Mouse (Mus musculus) hindbrain, embryonic 16.5 days (tissue): Measurements from ENCODE around the gene Efhc1. TPM values are rescaled to one million over a fixed set of nuclear protein-coding genes. Genes with fewer than 3 reads are reported as not detected.

Experiments
- ATAC-seq: fragments of 200-750 bp; cut with Nextera tagmentation; 2 replicates; pipeline ENCODE4 v1.8.0; 2017; ENCODE audit warnings: moderate TSS enrichment, moderate library complexity
- H3K27ac ChIP-seq: fragments of 300-500 bp; sonication (generic); 2 replicates; pipeline ENCODE4 v1.5.1; 2014; ENCODE audit warnings: low read depth, mild to moderate bottlenecking, control low read depth, low read length, moderate library complexity
- H3K27me3 ChIP-seq: fragments of 300-500 bp; sonication (generic); replicated peaks from 2 replicates; pipeline ENCODE4 v1.6.1; 2014; ENCODE audit warnings: low read length; ENCODE audit not compliant: control insufficient read depth, insufficient read depth
- H3K36me3 ChIP-seq: fragments of 300-500 bp; sonication (generic); 2 replicates; pipeline ENCODE4 v1.6.1; 2014; ENCODE audit warnings: mild to moderate bottlenecking, low read length, moderate library complexity, mixed read lengths; ENCODE audit not compliant: control insufficient read depth, insufficient read depth
- H3K4me1 ChIP-seq: fragments of 300-500 bp; sonication (generic); 2 replicates; pipeline ENCODE4 v1.6.1; 2014; ENCODE audit warnings: low read depth, low read length; ENCODE audit not compliant: control insufficient read depth, insufficient read depth
- H3K4me2 ChIP-seq: fragments of 300-500 bp; sonication (generic); 2 replicates; pipeline ENCODE4 v1.6.1; 2014; ENCODE audit warnings: mild to moderate bottlenecking, low read length, control low read depth, moderate library complexity
- H3K4me3 ChIP-seq: fragments of 300-500 bp; sonication (generic); 2 replicates; pipeline ENCODE4 v1.5.1; 2014; ENCODE audit warnings: mild to moderate bottlenecking, low read length, control low read depth, moderate library complexity
- H3K9ac ChIP-seq: fragments of 300-500 bp; sonication (generic); 2 replicates; pipeline ENCODE4 v1.6.1; 2014; ENCODE audit warnings: low read depth, mild to moderate bottlenecking, control low read depth, low read length, moderate library complexity
- H3K9me3 ChIP-seq: fragments of 300-500 bp; sonication (generic); 2 replicates; pipeline ENCODE4 v1.6.1; 2014; ENCODE audit warnings: mild to moderate bottlenecking, low read length, moderate library complexity; ENCODE audit not compliant: control insufficient read depth
- WGBS: fragments of 180-500 bp; shearing (Covaris S2); extraction: QIAGEN DNeasy Blood & Tissue Kit; methylation state at CpG from one replicate; pipeline ENCODE4 v1.1.7; 2014; 5-methylcytosine and 5-hydroxymethylcytosine counted together
- polyA plus RNA-seq: library from polyadenylated mRNA; unstranded; fragments of >200 nt; fragmentation: Nextera tagmentation; extraction: Ambion mirVana; gene quantifications from 2 replicates; pipeline ENCODE4 v1.2.1, GENCODE M21; 2015

Efhc1 gene
- polyA plus RNA-seq, 1 experiment from 2014 or later = 3.8 TPM

- no peaks in the 10 kb centered on the region for H3K27me3 ChIP-seq
- H3K4me3 ChIP-seq = no peak overlapping the region
- no peaks in the 10 kb centered on the region for H3K4me1 ChIP-seq
- no peak overlapping the region for H3K27ac ChIP-seq
- H3K36me3 ChIP-seq = no peaks in the 10 kb centered on the region
- no peaks in the 10 kb centered on the region for H3K9me3 ChIP-seq
- no peak overlapping the region for H3K9ac ChIP-seq
- no peak overlapping the region for H3K4me2 ChIP-seq
- no peak for ATAC-seq
Observed at GRCm38 (mm10) chr1:21033792-21034119, 82.3 kb downstream of the Efhc1 start.

GRCm38 (mm10) chr1:21035878-21036277 lies 84.5 kb downstream of the Efhc1 start:
- H3K9ac ChIP-seq = no peak overlapping the region
- H3K4me2 ChIP-seq = no peak overlapping the region
- 83% methylated on average over 6 of the region's 6 CpGs for WGBS
- no peak overlapping the region for H3K4me3 ChIP-seq
- no peak overlapping the region for H3K27ac ChIP-seq
- ATAC-seq = no peak
- no peaks in the 10 kb centered on the region for H3K27me3 ChIP-seq
- no peaks in the 10 kb centered on the region for H3K9me3 ChIP-seq
- H3K36me3 ChIP-seq = no peaks in the 10 kb centered on the region
- H3K4me1 ChIP-seq = no peaks in the 10 kb centered on the region

DNA sequence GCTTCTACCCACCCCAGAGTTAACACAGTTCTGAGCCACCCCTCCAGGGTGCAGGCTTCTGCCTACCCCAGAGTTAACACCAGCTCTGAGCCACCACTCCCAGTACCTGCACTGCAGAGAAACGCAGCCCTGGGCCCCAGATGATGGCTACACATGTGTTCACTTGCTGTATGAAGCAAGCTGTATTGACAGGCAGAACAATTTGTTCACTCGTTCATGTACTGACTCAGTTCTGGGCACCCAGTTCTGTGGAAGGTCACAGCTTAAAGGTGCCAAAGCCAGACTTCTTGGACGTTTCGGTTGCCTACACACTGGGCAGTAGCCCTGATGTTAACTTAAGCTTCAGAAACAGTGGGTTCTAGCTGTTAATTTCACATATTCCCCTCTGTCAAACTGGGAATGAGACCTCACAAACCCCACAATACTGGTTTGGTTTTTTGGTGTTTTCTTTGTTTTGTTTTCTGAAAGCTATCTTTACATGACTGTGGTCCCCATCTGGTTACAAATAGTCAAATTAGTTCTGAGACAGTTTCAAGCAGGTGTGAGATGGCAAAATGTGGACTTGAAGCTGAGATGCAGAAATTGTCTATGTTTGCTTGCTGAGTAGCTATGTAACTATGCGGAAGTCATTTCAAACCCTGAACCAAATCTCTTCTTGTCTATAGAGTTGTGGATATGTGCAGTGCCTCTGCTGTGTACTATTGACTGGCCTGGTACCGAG lies 86.6 kb downstream of the Efhc1 start:
- H3K4me1 ChIP-seq = no peaks in the 10 kb centered on the region
- no peak overlapping the region for H3K27ac ChIP-seq
- H3K9me3 ChIP-seq = no peaks in the 10 kb centered on the region
- no peaks in the 10 kb centered on the region for H3K27me3 ChIP-seq
- H3K4me2 ChIP-seq = no peak overlapping the region
- no peak for ATAC-seq
- H3K4me3 ChIP-seq = no peak overlapping the region
- no peaks in the 10 kb centered on the region for H3K36me3 ChIP-seq
- WGBS = 86% methylated on average over 6 of the region's 6 CpGs
- H3K9ac ChIP-seq = no peak overlapping the region

GRCm38 (mm10) chr1:21039564-21039963 lies 88.1 kb downstream of the Efhc1 start:
- WGBS = 83% methylated on average over 3 of the region's 3 CpGs
- Histone ChIP-seq H3K4me1 (no peaks in the 10 kb centered on the region), H3K36me3 (no peaks in the 10 kb centered on the region), H3K4me3 (no peak overlapping the region), H3K27ac (no peak overlapping the region), H3K9ac (no peak overlapping the region), H3K4me2 (no peak overlapping the region), H3K9me3 (no peaks in the 10 kb centered on the region), H3K27me3 (no peaks in the 10 kb centered on the region)
- ATAC-seq = peak; percentile 60; the same call in 1 of the 2 replicates

- Histone ChIP-seq H3K4me3 (no peak overlapping the region), H3K4me2 (no peak overlapping the region), H3K27ac (no peak overlapping the region), H3K4me1 (no peaks in the 10 kb centered on the region), H3K9me3 (no peaks in the 10 kb centered on the region), H3K9ac (no peak overlapping the region), H3K27me3 (no peaks in the 10 kb centered on the region), H3K36me3 (no peaks in the 10 kb centered on the region)
- ATAC-seq = no peak
- 91% methylated on average over 7 of the region's 7 CpGs for WGBS
Observed at GRCm38 (mm10) chr1:21040173-21040572, 88.7 kb downstream of the Efhc1 start.

Other genes starting within 250 kb of the Efhc1 start
- gene Il17a, start 220.7 kb upstream of the Efhc1 start, polyA plus RNA-seq = not detected in 2 replicates
- gene Il17f, start 161.0 kb upstream of the Efhc1 start, polyA plus RNA-seq = not detected in 2 replicates
- 22.5 and 30.2 TPM in 2 replicates for gene Mcm3, start 131.3 kb upstream of the Efhc1 start, polyA plus RNA-seq
- 40.6 and 43.4 TPM in 2 replicates for gene Paqr8, start 61.0 kb upstream of the Efhc1 start, polyA plus RNA-seq
- 1.6 and 2.5 TPM in 2 replicates for gene Tram2, start 127.6 kb downstream of the Efhc1 start, polyA plus RNA-seq